Mouse (Mus musculus): ENCODE data around the gene Elmod3. TPM values are rescaled to one million over a fixed set of nuclear protein-coding genes. Genes with fewer than 3 reads are reported as not detected.

Gene Elmod3
- polyA plus RNA-seq, 1 experiment, result 22.3 TPM

- Histone ChIP-seq H3K4me1 (ENCODE audit: control insufficient read depth, insufficient read depth, insufficient read length, low read length) (peaks cover 18% of the 10 kb centered on the region), H3K27ac (ENCODE audit: insufficient read depth, low read depth, low read length) (peak overlapping the region; percentile 99), H3K4me3 (ENCODE audit: low read depth, low read length) (no peak overlapping the region), H3K36me3 (ENCODE audit: control insufficient read depth, insufficient read depth, low read length) (peaks cover 14% of the 10 kb centered on the region; the same call in 1 of the 2 replicates), H3K27me3 (ENCODE audit: control insufficient read depth, insufficient read depth, low read length) (no peaks in the 10 kb centered on the region)
- TF ChIP-seq CTCF (IDR thresholded peaks at IDR 0.05; ENCODE audit: extremely low read depth, insufficient read length, insufficient replicate concordance, low read depth, low read length) (no peak), POLR2A (IDR thresholded peaks at IDR 0.05; ENCODE audit: low read depth, low read length) (no peak)
Measured at GRCm38 (mm10) chr6:72590111-72590510, 8.1 kb downstream of the Elmod3 start.

- TF ChIP-seq CTCF (IDR thresholded peaks at IDR 0.05; ENCODE audit: extremely low read depth, insufficient read length, insufficient replicate concordance, low read depth, low read length), result no peak
- no peak for TF ChIP-seq POLR2A (IDR thresholded peaks at IDR 0.05; ENCODE audit: low read depth, low read length)
- no peaks in the 10 kb centered on the region for H3K27me3 ChIP-seq (ENCODE audit: control insufficient read depth, insufficient read depth, low read length)
- peaks cover 24% of the 10 kb centered on the region for H3K4me1 ChIP-seq (ENCODE audit: control insufficient read depth, insufficient read depth, insufficient read length, low read length)
- peaks cover 12% of the 10 kb centered on the region; the same call in 1 of the 2 replicates for H3K36me3 ChIP-seq (ENCODE audit: control insufficient read depth, insufficient read depth, low read length)
- H3K4me3 ChIP-seq (ENCODE audit: low read depth, low read length), result no peak overlapping the region
- no peak overlapping the region for H3K27ac ChIP-seq (ENCODE audit: insufficient read depth, low read depth, low read length)
Measured at GRCm38 (mm10) chr6:72588307-72588706, 9.9 kb downstream of the Elmod3 start.

GRCm38 (mm10) chr6:72586701-72587100 is 11.5 kb downstream of the Elmod3 start:
- Histone ChIP-seq H3K27ac (ENCODE audit: insufficient read depth, low read depth, low read length) (no peak overlapping the region), H3K4me3 (ENCODE audit: low read depth, low read length) (no peak overlapping the region), H3K4me1 (ENCODE audit: control insufficient read depth, insufficient read depth, insufficient read length, low read length) (peaks cover 21% of the 10 kb centered on the region), H3K27me3 (ENCODE audit: control insufficient read depth, insufficient read depth, low read length) (no peaks in the 10 kb centered on the region), H3K36me3 (ENCODE audit: control insufficient read depth, insufficient read depth, low read length) (peaks cover 10% of the 10 kb centered on the region; the same call in 1 of the 2 replicates)
- 74% methylated on average over 3 of the region's 3 CpGs for WGBS
- TF ChIP-seq POLR2A (IDR thresholded peaks at IDR 0.05; ENCODE audit: low read depth, low read length) (no peak), CTCF (IDR thresholded peaks at IDR 0.05; ENCODE audit: extremely low read depth, insufficient read length, insufficient replicate concordance, low read depth, low read length) (no peak)

- 38% methylated on average over 11 of the region's 11 CpGs for WGBS
- no peak overlapping the region for H3K4me3 ChIP-seq (ENCODE audit: low read depth, low read length)
- no peaks in the 10 kb centered on the region for H3K27me3 ChIP-seq (ENCODE audit: control insufficient read depth, insufficient read depth, low read length)
- TF ChIP-seq CTCF (IDR thresholded peaks at IDR 0.05; ENCODE audit: extremely low read depth, insufficient read length, insufficient replicate concordance, low read depth, low read length), result no peak
- no peak for TF ChIP-seq POLR2A (IDR thresholded peaks at IDR 0.05; ENCODE audit: low read depth, low read length)
- peaks cover 7% of the 10 kb centered on the region; the same call in 1 of the 2 replicates for H3K4me1 ChIP-seq (ENCODE audit: control insufficient read depth, insufficient read depth, insufficient read length, low read length)
- peak overlapping the region; percentile 52 for H3K27ac ChIP-seq (ENCODE audit: insufficient read depth, low read depth, low read length)
- peaks cover 22% of the 10 kb centered on the region; the same call in 1 of the 2 replicates for H3K36me3 ChIP-seq (ENCODE audit: control insufficient read depth, insufficient read depth, low read length)
Measured at GRCm38 (mm10) chr6:72584154-72584553, 14.1 kb downstream of the Elmod3 start.

GRCm38 (mm10) chr6:72583211-72583839 is 14.9 kb downstream of the Elmod3 start:
- WGBS, result 84% methylated on average over 4 of the region's 4 CpGs
- H3K4me1 ChIP-seq (ENCODE audit: control insufficient read depth, insufficient read depth, insufficient read length, low read length), result peaks cover 7% of the 10 kb centered on the region; the same call in 1 of the 2 replicates
- TF ChIP-seq CTCF (IDR thresholded peaks at IDR 0.05; ENCODE audit: extremely low read depth, insufficient read length, insufficient replicate concordance, low read depth, low read length) (no peak), POLR2A (IDR thresholded peaks at IDR 0.05; ENCODE audit: low read depth, low read length) (no peak)

GRCm38 (mm10) chr6:72581625-72582382 is 16.4 kb downstream of the Elmod3 start:
- Histone ChIP-seq H3K27ac (ENCODE audit: insufficient read depth, low read depth, low read length) (no peak overlapping the region), H3K36me3 (ENCODE audit: control insufficient read depth, insufficient read depth, low read length) (peaks cover 32% of the 10 kb centered on the region; the same call in 1 of the 2 replicates), H3K4me1 (ENCODE audit: control insufficient read depth, insufficient read depth, insufficient read length, low read length) (peaks cover 7% of the 10 kb centered on the region; the same call in 1 of the 2 replicates), H3K27me3 (ENCODE audit: control insufficient read depth, insufficient read depth, low read length) (no peaks in the 10 kb centered on the region), H3K4me3 (ENCODE audit: low read depth, low read length) (no peak overlapping the region)
- TF ChIP-seq CTCF (IDR thresholded peaks at IDR 0.05; ENCODE audit: extremely low read depth, insufficient read length, insufficient replicate concordance, low read depth, low read length), result no peak
- no peak for TF ChIP-seq POLR2A (IDR thresholded peaks at IDR 0.05; ENCODE audit: low read depth, low read length)
- WGBS, result 82% methylated on average over 11 of the region's 11 CpGs

More at GRCm38 (mm10) chr6:72583211-72583839, 14.9 kb downstream of the Elmod3 start:
- H3K27ac ChIP-seq (ENCODE audit: insufficient read depth, low read depth, low read length), result peak overlapping the region; percentile 51
- H3K27me3 ChIP-seq (ENCODE audit: control insufficient read depth, insufficient read depth, low read length), result no peaks in the 10 kb centered on the region
- H3K4me3 ChIP-seq (ENCODE audit: low read depth, low read length), result no peak overlapping the region
- H3K36me3 ChIP-seq (ENCODE audit: control insufficient read depth, insufficient read depth, low read length), result peaks cover 27% of the 10 kb centered on the region; the same call in 1 of the 2 replicates

- TF ChIP-seq CTCF (IDR thresholded peaks at IDR 0.05; ENCODE audit: extremely low read depth, insufficient read length, insufficient replicate concordance, low read depth, low read length) (no peak), POLR2A (IDR thresholded peaks at IDR 0.05; ENCODE audit: low read depth, low read length) (no peak)
- Histone ChIP-seq H3K4me3 (ENCODE audit: low read depth, low read length) (no peak overlapping the region), H3K27me3 (ENCODE audit: control insufficient read depth, insufficient read depth, low read length) (no peaks in the 10 kb centered on the region), H3K36me3 (ENCODE audit: control insufficient read depth, insufficient read depth, low read length) (peaks cover 36% of the 10 kb centered on the region), H3K27ac (ENCODE audit: insufficient read depth, low read depth, low read length) (no peak overlapping the region), H3K4me1 (ENCODE audit: control insufficient read depth, insufficient read depth, insufficient read length, low read length) (no peaks in the 10 kb centered on the region)
- 91% methylated on average over 3 of the region's 3 CpGs for WGBS
Measured at GRCm38 (mm10) chr6:72576041-72576440, 22.2 kb downstream of the Elmod3 start.

All from small intestine, adult 2 months (tissue).